Mouse (Mus musculus) left cerebral cortex, adult 11 months (tissue): ENCODE measurements around the gene Gm20481.
A peak's percentile ranks its signal among the peaks of the same experiment; 100 is the strongest.
"Not testable (repeated sequence)": the region's sequence is repeated elsewhere in the genome, so short reads cannot be mapped to it uniquely, and the experiment has no call there.

Source experiments
- DNase-seq: peaks from one replicate; pipeline ENCODE4 v3.0.0; 2022; ENCODE audit warnings: low spot score

Gene Gm20481

GRCm38 (mm10) chr17:35003022-35003838 lies 33.5 kb downstream of the Gm20481 start:
- DNase-seq = no peak

GRCm38 (mm10) chr17:35004075-35004717 lies 34.5 kb downstream of the Gm20481 start:
- no peak for DNase-seq

GRCm38 (mm10) chr17:35005158-35005557 lies 35.4 kb downstream of the Gm20481 start:
- DNase-seq = no peak

- DNase-seq = not testable (repeated sequence)
Observed at GRCm38 (mm10) chr17:35005902-35006301, 36.2 kb downstream of the Gm20481 start.

GRCm38 (mm10) chr17:35007387-35007991 lies 37.8 kb downstream of the Gm20481 start:
- no peak for DNase-seq

- no peak for DNase-seq
Observed at GRCm38 (mm10) chr17:35009586-35009985, 39.9 kb downstream of the Gm20481 start.

GRCm38 (mm10) chr17:35011440-35011839 lies 41.7 kb downstream of the Gm20481 start:
- DNase-seq = no peak

GRCm38 (mm10) chr17:35012430-35012829 lies 42.7 kb downstream of the Gm20481 start:
- DNase-seq = no peak

GRCm38 (mm10) chr17:35013221-35013620 lies 43.5 kb downstream of the Gm20481 start:
- no peak for DNase-seq

GRCm38 (mm10) chr17:35015296-35015695 lies 45.6 kb downstream of the Gm20481 start:
- DNase-seq = no peak

- DNase-seq = no peak
Observed at GRCm38 (mm10) chr17:35016376-35016775, 46.7 kb downstream of the Gm20481 start, which contains the start of gene Vwa7. Gene Vwa7, plus strand, starts transcription at chr17:35016579.

GRCm38 (mm10) chr17:35016791-35017705 lies 47.3 kb downstream of the Gm20481 start:
- DNase-seq = no peak

- no peak for DNase-seq
Observed at GRCm38 (mm10) chr17:35017706-35018030, 48.0 kb downstream of the Gm20481 start.

- DNase-seq = no peak
Observed at GRCm38 (mm10) chr17:35018171-35018570, 48.5 kb downstream of the Gm20481 start.

GRCm38 (mm10) chr17:35019894-35020293 lies 50.2 kb downstream of the Gm20481 start:
- no peak for DNase-seq

GRCm38 (mm10) chr17:35020551-35020950 lies 50.8 kb downstream of the Gm20481 start:
- DNase-seq = no peak

- DNase-seq = peak; percentile 79
Observed at GRCm38 (mm10) chr17:35021163-35021808, 51.6 kb downstream of the Gm20481 start.
